Mouse (Mus musculus): ENCODE data around the gene Chrne. TPM values are rescaled to one million over a fixed set of nuclear protein-coding genes. Genes with fewer than 3 reads are reported as not detected.

Chrne gene
- total RNA-seq (2021), result not detected

- intact Hi-C loops (cut with DNase I), result loop anchor here (10.0 kb wide), 1 partner anchor 136 kb away; no protein-coding TSS in a partner anchor
- DNase-seq, result no peak
Observed at GRCm38 (mm10) chr11:70619101-70619500, at the start of gene Chrne. Chrne (minus strand) TSS chr11:70619216.

- intact Hi-C loops (cut with DNase I), result no loop called here
- DNase-seq, result peak; percentile 69
Observed at GRCm38 (mm10) chr11:70668335-70668770, 49.3 kb upstream of the Chrne start.

- intact Hi-C loops (cut with DNase I), result no loop called here
- no peak for DNase-seq
Observed at GRCm38 (mm10) chr11:70667271-70668150, 48.5 kb upstream of the Chrne start.

GRCm38 (mm10) chr11:70666687-70667086 lies 47.7 kb upstream of the Chrne start:
- intact Hi-C loops (cut with DNase I), result no loop called here
- no peak for DNase-seq

- DNase-seq, result no peak
- intact Hi-C loops (cut with DNase I), result no loop called here
Observed at GRCm38 (mm10) chr11:70664741-70665140, 45.7 kb upstream of the Chrne start.

- intact Hi-C loops (cut with DNase I), result no loop called here
- no peak for DNase-seq
Observed at GRCm38 (mm10) chr11:70663957-70664356, 44.9 kb upstream of the Chrne start.

- intact Hi-C loops (cut with DNase I), result no loop called here
Observed at GRCm38 (mm10) chr11:70663101-70663500, 44.1 kb upstream of the Chrne start.

GRCm38 (mm10) chr11:70660571-70660970 lies 41.6 kb upstream of the Chrne start:
- DNase-seq, result no peak
- intact Hi-C loops (cut with DNase I), result no loop called here

More at GRCm38 (mm10) chr11:70663101-70663500, 44.1 kb upstream of the Chrne start:
- DNase-seq, result no peak

- no peak for DNase-seq
- intact Hi-C loops (cut with DNase I), result no loop called here
Observed at GRCm38 (mm10) chr11:70658942-70659341, 39.9 kb upstream of the Chrne start.

GRCm38 (mm10) chr11:70658521-70658920 lies 39.5 kb upstream of the Chrne start:
- intact Hi-C loops (cut with DNase I), result no loop called here

GRCm38 (mm10) chr11:70657991-70658390 lies 39.0 kb upstream of the Chrne start:
- intact Hi-C loops (cut with DNase I), result no loop called here
- no peak for DNase-seq

More at GRCm38 (mm10) chr11:70658521-70658920, 39.5 kb upstream of the Chrne start:
- no peak for DNase-seq

GRCm38 (mm10) chr11:70657573-70657972 lies 38.6 kb upstream of the Chrne start:
- intact Hi-C loops (cut with DNase I), result no loop called here
- no peak for DNase-seq

GRCm38 (mm10) chr11:70656964-70657363 lies 37.9 kb upstream of the Chrne start, which contains the start of gene Eno3:
Eno3 (plus strand) TSS chr11:70657202.
- intact Hi-C loops (cut with DNase I), result no loop called here
- peak; percentile 48 for DNase-seq

- intact Hi-C loops (cut with DNase I), result no loop called here
- peak; percentile 48 for DNase-seq
Observed at GRCm38 (mm10) chr11:70656456-70656927, 37.5 kb upstream of the Chrne start.

- intact Hi-C loops (cut with DNase I), result no loop called here
- peak; percentile 54 for DNase-seq
Observed at GRCm38 (mm10) chr11:70655571-70656455, 36.8 kb upstream of the Chrne start.

GRCm38 (mm10) chr11:70654923-70655570 lies 36.0 kb upstream of the Chrne start:
- intact Hi-C loops (cut with DNase I), result no loop called here
- peak; percentile 87 for DNase-seq

GRCm38 (mm10) chr11:70654198-70654922 lies 35.3 kb upstream of the Chrne start, which contains the start of gene Pfn1:
Pfn1 (minus strand) TSS chr11:70654644.
- intact Hi-C loops (cut with DNase I), result no loop called here
- peak; percentile 84 for DNase-seq

GRCm38 (mm10) chr11:70653345-70654197 lies 34.6 kb upstream of the Chrne start:
- intact Hi-C loops (cut with DNase I), result no loop called here
- peak; percentile 71 for DNase-seq

- intact Hi-C loops (cut with DNase I), result no loop called here
- DNase-seq, result no peak
Observed at GRCm38 (mm10) chr11:70652884-70653344, 33.9 kb upstream of the Chrne start.
